Mouse (Mus musculus): ENCODE data around the gene Gas7. TPM values are rescaled to one million over a fixed set of nuclear protein-coding genes. Genes with fewer than 3 reads are reported as not detected.

Gas7 gene
- polyA plus RNA-seq, 1 experiment from 2014 or later: 2.2 TPM

- Histone ChIP-seq H3K36me3 (replicated peaks) (no peaks in the 10 kb centered on the region), H3K9ac (no peak overlapping the region), H3K4me2 (no peak overlapping the region), H3K9me3 (replicated peaks) (no peaks in the 10 kb centered on the region), H3K4me3 (replicated peaks) (no peak overlapping the region), H3K27me3 (no peaks in the 10 kb centered on the region), H3K27ac (replicated peaks) (no peak overlapping the region; the same call in 1 of the 2 replicates), H3K4me1 (replicated peaks) (no peaks in the 10 kb centered on the region)
- ATAC-seq (ENCODE audit: insufficient read depth): no peak
- 35% methylated on average over 12 of the region's 12 CpGs for WGBS (ENCODE audit: insufficient replicate concordance)
Measured at GRCm38 (mm10) chr11:67675562-67676540, 220.6 kb downstream of the Gas7 start.

GRCm38 (mm10) chr11:67679300-67679699 lies 224.1 kb downstream of the Gas7 start:
- H3K4me1 ChIP-seq (replicated peaks): no peaks in the 10 kb centered on the region
- H3K9ac ChIP-seq: no peak overlapping the region
- no peak overlapping the region for H3K4me3 ChIP-seq (replicated peaks)
- no peaks in the 10 kb centered on the region for H3K9me3 ChIP-seq (replicated peaks)
- H3K27ac ChIP-seq (replicated peaks): no peak overlapping the region
- H3K27me3 ChIP-seq: no peaks in the 10 kb centered on the region
- no peak overlapping the region for H3K4me2 ChIP-seq
- ATAC-seq (ENCODE audit: insufficient read depth): no peak
- WGBS (ENCODE audit: insufficient replicate concordance): 63% methylated on average over 5 of the region's 5 CpGs
- no peaks in the 10 kb centered on the region for H3K36me3 ChIP-seq (replicated peaks)

- no peak overlapping the region for H3K4me3 ChIP-seq (replicated peaks)
- 57% methylated on average over 2 of the region's 2 CpGs for WGBS (ENCODE audit: insufficient replicate concordance)
- ATAC-seq (ENCODE audit: insufficient read depth): no peak
Measured at GRCm38 (mm10) chr11:67679930-67680329, 224.7 kb downstream of the Gas7 start.

GRCm38 (mm10) chr11:67681871-67682270 lies 226.6 kb downstream of the Gas7 start:
- ATAC-seq (ENCODE audit: insufficient read depth): no peak
- H3K27ac ChIP-seq (replicated peaks): no peak overlapping the region
- no peaks in the 10 kb centered on the region for H3K9me3 ChIP-seq (replicated peaks)
- H3K4me1 ChIP-seq (replicated peaks): no peaks in the 10 kb centered on the region
- H3K4me3 ChIP-seq (replicated peaks): no peak overlapping the region
- no peak overlapping the region for H3K4me2 ChIP-seq
- H3K36me3 ChIP-seq (replicated peaks): no peaks in the 10 kb centered on the region
- H3K27me3 ChIP-seq: no peaks in the 10 kb centered on the region
- H3K9ac ChIP-seq: no peak overlapping the region
- 59% methylated on average over 3 of the region's 3 CpGs for WGBS (ENCODE audit: insufficient replicate concordance)

More at GRCm38 (mm10) chr11:67679930-67680329, 224.7 kb downstream of the Gas7 start:
- Histone ChIP-seq H3K9ac (no peak overlapping the region), H3K4me1 (replicated peaks) (no peaks in the 10 kb centered on the region), H3K9me3 (replicated peaks) (no peaks in the 10 kb centered on the region), H3K27ac (replicated peaks) (no peak overlapping the region), H3K4me2 (no peak overlapping the region), H3K36me3 (replicated peaks) (no peaks in the 10 kb centered on the region), H3K27me3 (no peaks in the 10 kb centered on the region)

- H3K4me1 ChIP-seq (replicated peaks): no peaks in the 10 kb centered on the region
- H3K9ac ChIP-seq: no peak overlapping the region
- H3K27ac ChIP-seq (replicated peaks): no peak overlapping the region
- H3K4me3 ChIP-seq (replicated peaks): no peak overlapping the region
- no peaks in the 10 kb centered on the region for H3K36me3 ChIP-seq (replicated peaks)
- no peak for ATAC-seq (ENCODE audit: insufficient read depth)
- H3K27me3 ChIP-seq: no peaks in the 10 kb centered on the region
- H3K4me2 ChIP-seq: no peak overlapping the region
- WGBS (ENCODE audit: insufficient replicate concordance): 66% methylated on average over 2 of the region's 2 CpGs
- H3K9me3 ChIP-seq (replicated peaks): no peaks in the 10 kb centered on the region
Measured at GRCm38 (mm10) chr11:67686109-67686508, 230.9 kb downstream of the Gas7 start.

GRCm38 (mm10) chr11:67694703-67695376 lies 239.6 kb downstream of the Gas7 start, which contains the start of gene Rcvrn:
TSS of gene Rcvrn (plus strand) at chr11:67695326.
- Histone ChIP-seq H3K9ac (no peak within 1 kb of the TSS), H3K4me2 (no peak within 1 kb of the TSS), H3K4me3 (replicated peaks) (no peak within 1 kb of the TSS), H3K27me3 (no peaks in the 10 kb centered on the region), H3K9me3 (replicated peaks) (no peaks in the 10 kb centered on the region), H3K4me1 (replicated peaks) (no peaks in the 10 kb centered on the region), H3K27ac (replicated peaks) (no peak within 1 kb of the TSS), H3K36me3 (replicated peaks) (no peaks in the 10 kb centered on the region)
- no peak for ATAC-seq (ENCODE audit: insufficient read depth)
- 43% methylated on average over 7 of the region's 7 CpGs for WGBS (ENCODE audit: insufficient replicate concordance)

- 69% methylated on average over 4 of the region's 4 CpGs for WGBS (ENCODE audit: insufficient replicate concordance)
- ATAC-seq (ENCODE audit: insufficient read depth): no peak
- no peaks in the 10 kb centered on the region for H3K9me3 ChIP-seq (replicated peaks)
- no peak overlapping the region for H3K9ac ChIP-seq
- no peak overlapping the region for H3K27ac ChIP-seq (replicated peaks)
- H3K36me3 ChIP-seq (replicated peaks): no peaks in the 10 kb centered on the region
- H3K4me2 ChIP-seq: no peak overlapping the region
- no peaks in the 10 kb centered on the region for H3K4me1 ChIP-seq (replicated peaks)
- no peaks in the 10 kb centered on the region for H3K27me3 ChIP-seq
- no peak overlapping the region for H3K4me3 ChIP-seq (replicated peaks)
Measured at GRCm38 (mm10) chr11:67712976-67713375, 257.7 kb downstream of the Gas7 start.

- no peak overlapping the region for H3K4me2 ChIP-seq
- no peaks in the 10 kb centered on the region for H3K36me3 ChIP-seq (replicated peaks)
- H3K4me3 ChIP-seq (replicated peaks): no peak overlapping the region
- no peaks in the 10 kb centered on the region for H3K9me3 ChIP-seq (replicated peaks)
- no peak for ATAC-seq (ENCODE audit: insufficient read depth)
- H3K4me1 ChIP-seq (replicated peaks): no peaks in the 10 kb centered on the region
- no peaks in the 10 kb centered on the region for H3K27me3 ChIP-seq
- no peak overlapping the region for H3K27ac ChIP-seq (replicated peaks)
- 43% methylated on average over 4 of the region's 4 CpGs for WGBS (ENCODE audit: insufficient replicate concordance)
- no peak overlapping the region for H3K9ac ChIP-seq
Measured at GRCm38 (mm10) chr11:67715382-67715781, 260.1 kb downstream of the Gas7 start.

- H3K9ac ChIP-seq: no peak overlapping the region
- H3K27ac ChIP-seq (replicated peaks): no peak overlapping the region
- H3K4me3 ChIP-seq (replicated peaks): no peak overlapping the region
- ATAC-seq (ENCODE audit: insufficient read depth): no peak
- no peaks in the 10 kb centered on the region for H3K4me1 ChIP-seq (replicated peaks)
- no peak overlapping the region for H3K4me2 ChIP-seq
- 47% methylated on average over 5 of the region's 5 CpGs for WGBS (ENCODE audit: insufficient replicate concordance)
- H3K36me3 ChIP-seq (replicated peaks): no peaks in the 10 kb centered on the region
- H3K27me3 ChIP-seq: no peaks in the 10 kb centered on the region
- H3K9me3 ChIP-seq (replicated peaks): no peaks in the 10 kb centered on the region
Measured at GRCm38 (mm10) chr11:67721485-67721884, 266.2 kb downstream of the Gas7 start.

GRCm38 (mm10) chr11:67722399-67723156 lies 267.3 kb downstream of the Gas7 start:
- peak; percentile 85 for ATAC-seq (ENCODE audit: insufficient read depth)
- H3K27me3 ChIP-seq: no peaks in the 10 kb centered on the region
- H3K4me3 ChIP-seq (replicated peaks): no peak overlapping the region
- no peak overlapping the region for H3K4me2 ChIP-seq
- H3K4me1 ChIP-seq (replicated peaks): no peaks in the 10 kb centered on the region
- whole genome bisulfite sequencing (ENCODE audit: insufficient replicate concordance): 42% methylated on average over 7 of the region's 7 CpGs
- H3K9me3 ChIP-seq (replicated peaks): no peaks in the 10 kb centered on the region
- no peak overlapping the region for H3K9ac ChIP-seq
- no peaks in the 10 kb centered on the region for H3K36me3 ChIP-seq (replicated peaks)
- peak overlapping the region; percentile 38 for H3K27ac ChIP-seq (replicated peaks)
